Mouse (Mus musculus): Measurements from ENCODE around the gene Cyth1. TPM values are rescaled to one million over a fixed set of nuclear protein-coding genes. Genes with fewer than 3 reads are reported as not detected.

The Cyth1 gene
- total and polyA plus RNA-seq, 3 experiments = 30.7 to 56.0 (median 54.1) TPM

DNA sequence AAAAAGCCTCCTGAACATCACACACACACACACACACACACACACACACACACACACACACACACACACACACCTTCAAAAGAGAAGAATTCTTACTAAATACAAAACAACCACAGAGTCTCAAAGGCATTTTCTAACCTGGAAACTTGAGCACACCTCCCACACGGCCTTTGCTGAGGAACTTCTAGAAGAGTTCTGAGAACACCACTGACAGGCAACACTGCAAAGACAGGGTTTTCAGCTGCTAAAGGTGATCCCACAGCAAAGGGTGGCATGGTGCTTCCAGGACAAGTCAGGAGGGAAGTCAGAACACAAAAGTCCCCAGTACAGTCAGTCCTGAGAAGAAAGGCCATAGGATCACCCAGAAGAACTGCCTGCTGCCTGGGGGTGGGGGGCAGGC lies 22.5 kb downstream of the Cyth1 start:
- peaks cover 47% of the 10 kb centered on the region for H3K4me1 ChIP-seq (ENCODE audit: control insufficient read depth, insufficient read depth, low read length)
- no peak overlapping the region for H3K4me3 ChIP-seq
- H3K79me2 ChIP-seq (replicated peaks; ENCODE audit: control insufficient read depth, insufficient read depth, low read length) = peaks cover 12% of the 10 kb centered on the region
- TF ChIP-seq CTCF (IDR thresholded peaks at IDR 0.05) (no peak), EP300 (IDR thresholded peaks at IDR 0.05; ENCODE audit: insufficient read depth, low read depth, low read length) (no peak), POLR2A (IDR thresholded peaks at IDR 0.05; ENCODE audit: insufficient read depth, low read depth, low read length) (no peak)
- intact Hi-C loops (cut with DNase I) = no loop called here
- WGBS = 38% methylated on average over 1 of the region's 1 CpGs
- DNase-seq = no peak
- H3K27ac ChIP-seq = peak overlapping the region; percentile 15; the same call in 1 of the 2 replicates
- H3K9ac ChIP-seq (ENCODE audit: low read depth, low read length) = no peak overlapping the region
- H3K36me3 ChIP-seq (ENCODE audit: control insufficient read depth, insufficient read depth, low read length) = peaks cover 25% of the 10 kb centered on the region
- H3K27me3 ChIP-seq (ENCODE audit: control insufficient read depth, insufficient read depth, low read length) = no peaks in the 10 kb centered on the region

- Histone ChIP-seq H3K4me1 (ENCODE audit: control insufficient read depth, insufficient read depth, low read length) (peaks cover 44% of the 10 kb centered on the region), H3K36me3 (ENCODE audit: control insufficient read depth, insufficient read depth, low read length) (peaks cover 20% of the 10 kb centered on the region), H3K27ac (no peak overlapping the region), H3K27me3 (ENCODE audit: control insufficient read depth, insufficient read depth, low read length) (no peaks in the 10 kb centered on the region), H3K4me3 (no peak overlapping the region), H3K79me2 (replicated peaks; ENCODE audit: control insufficient read depth, insufficient read depth, low read length) (peaks cover 11% of the 10 kb centered on the region), H3K9ac (ENCODE audit: low read depth, low read length) (no peak overlapping the region)
- DNase-seq = no peak
- intact Hi-C loops (cut with DNase I) = no loop called here
- 80% methylated on average over 12 of the region's 12 CpGs for WGBS
- TF ChIP-seq POLR2A (IDR thresholded peaks at IDR 0.05; ENCODE audit: insufficient read depth, low read depth, low read length) (no peak), CTCF (IDR thresholded peaks at IDR 0.05) (no peak), EP300 (IDR thresholded peaks at IDR 0.05; ENCODE audit: insufficient read depth, low read depth, low read length) (no peak)
Observed at GRCm38 (mm10) chr11:118225056-118225836, 23.1 kb downstream of the Cyth1 start.

DNA sequence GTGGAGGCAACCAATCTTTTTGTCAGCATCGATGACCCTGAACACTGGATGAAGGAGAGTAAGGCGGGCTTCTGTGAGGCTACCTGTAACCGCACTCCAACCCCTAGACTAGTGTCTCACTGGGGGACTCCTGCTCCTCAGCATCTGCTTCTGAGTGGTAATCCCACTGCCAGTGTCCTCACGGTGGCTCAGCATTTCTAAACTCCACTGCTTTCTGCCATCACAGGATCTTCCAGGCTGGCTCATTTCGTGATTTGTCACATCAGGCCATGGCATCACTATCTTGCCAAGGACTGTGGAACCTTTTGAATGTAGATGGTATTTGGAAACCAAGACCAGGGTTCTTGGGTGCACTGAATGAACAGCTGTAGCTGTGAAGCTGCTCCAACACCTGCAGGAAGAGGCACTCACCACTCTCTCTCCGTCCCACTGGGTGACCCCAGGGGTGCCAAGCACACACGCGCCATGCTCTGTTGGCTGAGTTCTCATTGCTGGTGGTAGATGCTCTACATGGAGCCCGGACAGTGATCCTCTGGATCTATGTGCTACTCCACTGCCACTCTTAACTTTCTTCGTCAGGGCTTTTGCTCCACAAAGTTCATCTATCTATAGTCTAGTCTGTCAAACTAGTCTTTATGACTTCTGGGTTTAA lies 24.9 kb downstream of the Cyth1 start:
- no peak overlapping the region for H3K9ac ChIP-seq (ENCODE audit: low read depth, low read length)
- TF ChIP-seq CTCF (IDR thresholded peaks at IDR 0.05) = no peak
- no peak for TF ChIP-seq POLR2A (IDR thresholded peaks at IDR 0.05; ENCODE audit: insufficient read depth, low read depth, low read length)
- no peak for TF ChIP-seq EP300 (IDR thresholded peaks at IDR 0.05; ENCODE audit: insufficient read depth, low read depth, low read length)
- intact Hi-C loops (cut with DNase I) = loop anchor here (5.0 kb wide), 2 partner anchors 76 to 351 kb away; partner anchors contain the start of gene Tha1
- H3K79me2 ChIP-seq (replicated peaks; ENCODE audit: control insufficient read depth, insufficient read depth, low read length) = peaks cover 15% of the 10 kb centered on the region
- no peaks in the 10 kb centered on the region for H3K27me3 ChIP-seq (ENCODE audit: control insufficient read depth, insufficient read depth, low read length)
- peaks cover 38% of the 10 kb centered on the region for H3K4me1 ChIP-seq (ENCODE audit: control insufficient read depth, insufficient read depth, low read length)
- H3K4me3 ChIP-seq = no peak overlapping the region
- 73% methylated on average over 10 of the region's 10 CpGs for WGBS
- H3K27ac ChIP-seq = no peak overlapping the region; the same call in 1 of the 2 replicates
- DNase-seq = no peak
- H3K36me3 ChIP-seq (ENCODE audit: control insufficient read depth, insufficient read depth, low read length) = peaks cover 10% of the 10 kb centered on the region

GRCm38 (mm10) chr11:118222917-118223316 lies 25.5 kb downstream of the Cyth1 start:
- no peak overlapping the region for H3K4me3 ChIP-seq
- intact Hi-C loops (cut with DNase I) = loop anchor here (5.0 kb wide), 2 partner anchors 76 to 351 kb away; partner anchors contain the start of gene Tha1
- H3K36me3 ChIP-seq (ENCODE audit: control insufficient read depth, insufficient read depth, low read length) = peaks cover 4% of the 10 kb centered on the region
- peaks cover 12% of the 10 kb centered on the region for H3K79me2 ChIP-seq (replicated peaks; ENCODE audit: control insufficient read depth, insufficient read depth, low read length)
- H3K4me1 ChIP-seq (ENCODE audit: control insufficient read depth, insufficient read depth, low read length) = peaks cover 33% of the 10 kb centered on the region
- TF ChIP-seq EP300 (IDR thresholded peaks at IDR 0.05; ENCODE audit: insufficient read depth, low read depth, low read length) (no peak), CTCF (IDR thresholded peaks at IDR 0.05) (no peak), POLR2A (IDR thresholded peaks at IDR 0.05; ENCODE audit: insufficient read depth, low read depth, low read length) (no peak)
- WGBS = 76% methylated on average over 5 of the region's 5 CpGs
- H3K27ac ChIP-seq = peak overlapping the region; percentile 51
- no peak overlapping the region for H3K9ac ChIP-seq (ENCODE audit: low read depth, low read length)
- no peaks in the 10 kb centered on the region for H3K27me3 ChIP-seq (ENCODE audit: control insufficient read depth, insufficient read depth, low read length)
- no peak for DNase-seq

DNA sequence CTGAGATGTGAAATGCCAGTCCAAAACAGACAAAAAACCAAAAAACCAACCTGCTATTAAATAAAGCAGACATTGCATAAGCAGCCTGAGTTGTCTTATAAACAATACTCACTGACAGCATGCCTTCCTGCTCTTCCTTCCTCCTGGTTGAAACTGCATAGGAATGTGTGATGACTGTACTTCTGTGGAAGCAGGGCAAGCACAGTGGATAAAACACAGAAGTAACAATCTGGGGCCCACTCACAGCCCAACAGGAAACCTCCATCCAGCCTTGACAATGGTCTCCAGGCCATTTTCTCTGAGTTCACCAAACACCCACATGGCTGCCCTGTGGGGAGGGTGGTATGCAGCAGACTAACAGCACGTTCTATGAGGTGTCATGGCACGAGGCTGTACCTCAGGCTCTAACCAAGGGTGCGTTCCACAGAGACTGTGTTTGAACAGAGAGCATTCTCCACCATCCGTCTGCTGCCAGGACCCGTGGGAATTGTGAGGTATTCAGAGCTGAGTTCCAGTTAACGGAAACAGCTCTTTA lies 26.0 kb downstream of the Cyth1 start:
- TF ChIP-seq CTCF (IDR thresholded peaks at IDR 0.05) (no peak), EP300 (IDR thresholded peaks at IDR 0.05; ENCODE audit: insufficient read depth, low read depth, low read length) (no peak), POLR2A (IDR thresholded peaks at IDR 0.05; ENCODE audit: insufficient read depth, low read depth, low read length) (no peak)
- Histone ChIP-seq H3K4me3 (no peak overlapping the region), H3K79me2 (replicated peaks; ENCODE audit: control insufficient read depth, insufficient read depth, low read length) (peaks cover 12% of the 10 kb centered on the region), H3K4me1 (ENCODE audit: control insufficient read depth, insufficient read depth, low read length) (peaks cover 30% of the 10 kb centered on the region), H3K9ac (ENCODE audit: low read depth, low read length) (no peak overlapping the region), H3K27ac (peak overlapping the region; percentile 51), H3K36me3 (ENCODE audit: control insufficient read depth, insufficient read depth, low read length) (peaks cover 4% of the 10 kb centered on the region), H3K27me3 (ENCODE audit: control insufficient read depth, insufficient read depth, low read length) (no peaks in the 10 kb centered on the region)
- 35% methylated on average over 6 of the region's 6 CpGs for WGBS
- DNase-seq = no peak
- intact Hi-C loops (cut with DNase I) = loop anchor here (5.0 kb wide), 2 partner anchors 75 to 350 kb away; partner anchors contain the start of gene Tha1
